Mouse (Mus musculus): ENCODE results near the gene Ifnk. TPM values are rescaled to one million over a fixed set of nuclear protein-coding genes. Genes with fewer than 3 reads are reported as not detected.

The Ifnk gene
- polyA plus RNA-seq, 1 experiment from 2014 or later: 0.43 TPM

- WGBS: 86% methylated on average over 3 of the region's 3 CpGs
- H3K9me3 ChIP-seq (ENCODE audit: control insufficient read depth, low read length): no peaks in the 10 kb centered on the region
- no peak for DNase-seq (ENCODE audit: low spot score)
- no peak overlapping the region for H3K4me2 ChIP-seq (replicated peaks; ENCODE audit: low read depth, low read length)
- H3K9ac ChIP-seq (ENCODE audit: low read depth, low read length): no peak overlapping the region
- no peaks in the 10 kb centered on the region for H3K27me3 ChIP-seq (ENCODE audit: control insufficient read depth, insufficient read depth, low read length)
- no peaks in the 10 kb centered on the region for H3K36me3 ChIP-seq (ENCODE audit: control insufficient read depth, insufficient read depth, low read length)
- no peaks in the 10 kb centered on the region for H3K4me1 ChIP-seq (replicated peaks; ENCODE audit: control insufficient read depth, insufficient read depth, low read length)
- H3K4me3 ChIP-seq (ENCODE audit: low read depth, low read length): no peak overlapping the region
- no peak for ATAC-seq (ENCODE audit: low FRiP score)
- H3K27ac ChIP-seq (ENCODE audit: low read depth, low read length): no peak overlapping the region
These were observed 14.1 kb downstream of the Ifnk start for GRCm38 (mm10) chr4:35165947-35166346.

- Histone ChIP-seq H3K9me3 (ENCODE audit: control insufficient read depth, low read length) (no peaks in the 10 kb centered on the region), H3K4me2 (replicated peaks; ENCODE audit: low read depth, low read length) (no peak overlapping the region), H3K4me1 (replicated peaks; ENCODE audit: control insufficient read depth, insufficient read depth, low read length) (no peaks in the 10 kb centered on the region), H3K27ac (ENCODE audit: low read depth, low read length) (no peak overlapping the region), H3K36me3 (ENCODE audit: control insufficient read depth, insufficient read depth, low read length) (no peaks in the 10 kb centered on the region), H3K27me3 (ENCODE audit: control insufficient read depth, insufficient read depth, low read length) (no peaks in the 10 kb centered on the region), H3K4me3 (ENCODE audit: low read depth, low read length) (no peak overlapping the region), H3K9ac (ENCODE audit: low read depth, low read length) (no peak overlapping the region)
- WGBS: 80% methylated on average over 5 of the region's 5 CpGs
- no peak for ATAC-seq (ENCODE audit: low FRiP score)
- DNase-seq (ENCODE audit: low spot score): no peak
These were observed 16.0 kb downstream of the Ifnk start for GRCm38 (mm10) chr4:35167855-35168254.

GRCm38 (mm10) chr4:35169571-35170125 is 17.8 kb downstream of the Ifnk start:
- Histone ChIP-seq H3K27ac (ENCODE audit: low read depth, low read length) (no peak overlapping the region), H3K9ac (ENCODE audit: low read depth, low read length) (no peak overlapping the region), H3K4me3 (ENCODE audit: low read depth, low read length) (no peak overlapping the region), H3K27me3 (ENCODE audit: control insufficient read depth, insufficient read depth, low read length) (no peaks in the 10 kb centered on the region), H3K4me2 (replicated peaks; ENCODE audit: low read depth, low read length) (no peak overlapping the region), H3K9me3 (ENCODE audit: control insufficient read depth, low read length) (no peaks in the 10 kb centered on the region), H3K4me1 (replicated peaks; ENCODE audit: control insufficient read depth, insufficient read depth, low read length) (no peaks in the 10 kb centered on the region), H3K36me3 (ENCODE audit: control insufficient read depth, insufficient read depth, low read length) (no peaks in the 10 kb centered on the region)
- 74% methylated on average over 13 of the region's 13 CpGs for WGBS
- ATAC-seq (ENCODE audit: low FRiP score): no peak
- no peak for DNase-seq (ENCODE audit: low spot score)

- WGBS: 96% methylated on average over 2 of the region's 2 CpGs
- H3K4me1 ChIP-seq (replicated peaks; ENCODE audit: control insufficient read depth, insufficient read depth, low read length): no peaks in the 10 kb centered on the region
- DNase-seq (ENCODE audit: low spot score) (no peak), ATAC-seq (ENCODE audit: low FRiP score) (no peak)
- H3K9ac ChIP-seq (ENCODE audit: low read depth, low read length): no peak overlapping the region
- H3K27ac ChIP-seq (ENCODE audit: low read depth, low read length): no peak overlapping the region
- H3K4me3 ChIP-seq (ENCODE audit: low read depth, low read length): no peak overlapping the region
- no peaks in the 10 kb centered on the region for H3K9me3 ChIP-seq (ENCODE audit: control insufficient read depth, low read length)
- no peaks in the 10 kb centered on the region for H3K36me3 ChIP-seq (ENCODE audit: control insufficient read depth, insufficient read depth, low read length)
- no peak overlapping the region for H3K4me2 ChIP-seq (replicated peaks; ENCODE audit: low read depth, low read length)
- no peaks in the 10 kb centered on the region for H3K27me3 ChIP-seq (ENCODE audit: control insufficient read depth, insufficient read depth, low read length)
These were observed 20.6 kb downstream of the Ifnk start for GRCm38 (mm10) chr4:35172471-35172870.

GRCm38 (mm10) chr4:35173551-35173950 is 21.7 kb downstream of the Ifnk start:
- WGBS: 70% methylated on average over 1 of the region's 1 CpGs
- H3K27me3 ChIP-seq (ENCODE audit: control insufficient read depth, insufficient read depth, low read length): no peaks in the 10 kb centered on the region
- no peaks in the 10 kb centered on the region for H3K4me1 ChIP-seq (replicated peaks; ENCODE audit: control insufficient read depth, insufficient read depth, low read length)
- H3K27ac ChIP-seq (ENCODE audit: low read depth, low read length): no peak overlapping the region
- no peak overlapping the region for H3K9ac ChIP-seq (ENCODE audit: low read depth, low read length)
- no peak overlapping the region for H3K4me2 ChIP-seq (replicated peaks; ENCODE audit: low read depth, low read length)
- ATAC-seq (ENCODE audit: low FRiP score) (no peak), DNase-seq (ENCODE audit: low spot score) (no peak)
- no peaks in the 10 kb centered on the region for H3K36me3 ChIP-seq (ENCODE audit: control insufficient read depth, insufficient read depth, low read length)
- H3K9me3 ChIP-seq (ENCODE audit: control insufficient read depth, low read length): no peaks in the 10 kb centered on the region
- no peak overlapping the region for H3K4me3 ChIP-seq (ENCODE audit: low read depth, low read length)

GRCm38 (mm10) chr4:35175566-35175965 is 23.7 kb downstream of the Ifnk start:
- WGBS: 82% methylated on average over 2 of the region's 2 CpGs
- ATAC-seq (ENCODE audit: low FRiP score): no peak
- Histone ChIP-seq H3K4me2 (replicated peaks; ENCODE audit: low read depth, low read length) (no peak overlapping the region), H3K9me3 (ENCODE audit: control insufficient read depth, low read length) (no peaks in the 10 kb centered on the region), H3K27me3 (ENCODE audit: control insufficient read depth, insufficient read depth, low read length) (no peaks in the 10 kb centered on the region), H3K9ac (ENCODE audit: low read depth, low read length) (no peak overlapping the region), H3K4me3 (ENCODE audit: low read depth, low read length) (no peak overlapping the region), H3K27ac (ENCODE audit: low read depth, low read length) (no peak overlapping the region), H3K36me3 (ENCODE audit: control insufficient read depth, insufficient read depth, low read length) (no peaks in the 10 kb centered on the region), H3K4me1 (replicated peaks; ENCODE audit: control insufficient read depth, insufficient read depth, low read length) (no peaks in the 10 kb centered on the region)
- DNase-seq (ENCODE audit: low spot score): no peak

GRCm38 (mm10) chr4:35177926-35178645 is 26.2 kb downstream of the Ifnk start:
- 78% methylated on average over 12 of the region's 12 CpGs for whole genome bisulfite sequencing
- ATAC-seq (ENCODE audit: low FRiP score): no peak
- no peaks in the 10 kb centered on the region for H3K27me3 ChIP-seq (ENCODE audit: control insufficient read depth, insufficient read depth, low read length)
- DNase-seq (ENCODE audit: low spot score): no peak
- no peaks in the 10 kb centered on the region for H3K4me1 ChIP-seq (replicated peaks; ENCODE audit: control insufficient read depth, insufficient read depth, low read length)
- no peak overlapping the region for H3K4me3 ChIP-seq (ENCODE audit: low read depth, low read length)
- no peaks in the 10 kb centered on the region for H3K36me3 ChIP-seq (ENCODE audit: control insufficient read depth, insufficient read depth, low read length)
- no peak overlapping the region for H3K4me2 ChIP-seq (replicated peaks; ENCODE audit: low read depth, low read length)
- no peak overlapping the region for H3K27ac ChIP-seq (ENCODE audit: low read depth, low read length)
- no peak overlapping the region for H3K9ac ChIP-seq (ENCODE audit: low read depth, low read length)
- H3K9me3 ChIP-seq (ENCODE audit: control insufficient read depth, low read length): no peaks in the 10 kb centered on the region

- Histone ChIP-seq H3K4me2 (replicated peaks; ENCODE audit: low read depth, low read length) (no peak overlapping the region), H3K4me1 (replicated peaks; ENCODE audit: control insufficient read depth, insufficient read depth, low read length) (no peaks in the 10 kb centered on the region), H3K27me3 (ENCODE audit: control insufficient read depth, insufficient read depth, low read length) (no peaks in the 10 kb centered on the region), H3K4me3 (ENCODE audit: low read depth, low read length) (no peak overlapping the region), H3K9me3 (ENCODE audit: control insufficient read depth, low read length) (no peaks in the 10 kb centered on the region), H3K27ac (ENCODE audit: low read depth, low read length) (no peak overlapping the region), H3K9ac (ENCODE audit: low read depth, low read length) (no peak overlapping the region), H3K36me3 (ENCODE audit: control insufficient read depth, insufficient read depth, low read length) (no peaks in the 10 kb centered on the region)
- DNase-seq (ENCODE audit: low spot score): no peak
- 87% methylated on average over 8 of the region's 8 CpGs for WGBS
- ATAC-seq (ENCODE audit: low FRiP score): no peak
These were observed 35.9 kb downstream of the Ifnk start for GRCm38 (mm10) chr4:35187617-35188326.

GRCm38 (mm10) chr4:35189794-35190193 is 37.9 kb downstream of the Ifnk start:
- H3K4me3 ChIP-seq (ENCODE audit: low read depth, low read length): no peak overlapping the region
- 80% methylated on average over 5 of the region's 5 CpGs for WGBS
- no peaks in the 10 kb centered on the region for H3K27me3 ChIP-seq (ENCODE audit: control insufficient read depth, insufficient read depth, low read length)
- DNase-seq (ENCODE audit: low spot score) (no peak), ATAC-seq (ENCODE audit: low FRiP score) (no peak)
- H3K36me3 ChIP-seq (ENCODE audit: control insufficient read depth, insufficient read depth, low read length): no peaks in the 10 kb centered on the region
- no peak overlapping the region for H3K4me2 ChIP-seq (replicated peaks; ENCODE audit: low read depth, low read length)
- no peaks in the 10 kb centered on the region for H3K4me1 ChIP-seq (replicated peaks; ENCODE audit: control insufficient read depth, insufficient read depth, low read length)
- H3K9me3 ChIP-seq (ENCODE audit: control insufficient read depth, low read length): no peaks in the 10 kb centered on the region
- H3K9ac ChIP-seq (ENCODE audit: low read depth, low read length): no peak overlapping the region
- no peak overlapping the region for H3K27ac ChIP-seq (ENCODE audit: low read depth, low read length)

Data from hindbrain, embryonic 11.5 days (tissue).